Mouse (Mus musculus) urinary bladder, postnatal 14 days (tissue): ENCODE measurements around the gene Olfr729.

Source experiments
- DNase-seq: peaks from one replicate; pipeline ENCODE4 v3.0.0; 2021; ENCODE audit warnings: low spot score

Olfr729 gene

GRCm38 (mm10) chr14:50152810-50153209, at the start of gene Olfr729:
Olfr729 (minus strand) TSS chr14:50152910.
- no peak for DNase-seq

GRCm38 (mm10) chr14:50188098-50188497, 35.4 kb upstream of the Olfr729 start, which contains the start of gene Olfr730:
Olfr730 (minus strand) TSS chr14:50188198.
- DNase-seq = no peak

- DNase-seq = no peak
Observed at GRCm38 (mm10) chr14:50142580-50142979, 10.1 kb downstream of the Olfr729 start, which contains the start of gene Olfr728. Olfr728 (minus strand) TSS chr14:50142680.

- DNase-seq = no peak
Observed at GRCm38 (mm10) chr14:50122886-50123285, 29.8 kb downstream of the Olfr729 start, which contains the start of gene Olfr727. Olfr727 (plus strand) TSS chr14:50123186.
